Mouse (Mus musculus): ENCODE results near the gene Gstt3.

- TF ChIP-seq CTCF (IDR thresholded peaks at IDR 0.05; ENCODE audit: extremely low read depth, insufficient read depth, insufficient read length, insufficient replicate concordance) (no peak), POLR2A (IDR thresholded peaks at IDR 0.05; ENCODE audit: low read depth, low read length) (no peak)
Observed at GRCm38 (mm10) chr10:75789081-75789735, 8.0 kb upstream of the Gstt3 start.
